Mouse (Mus musculus): Measurements from ENCODE around the gene Isg20l2.

DNA sequence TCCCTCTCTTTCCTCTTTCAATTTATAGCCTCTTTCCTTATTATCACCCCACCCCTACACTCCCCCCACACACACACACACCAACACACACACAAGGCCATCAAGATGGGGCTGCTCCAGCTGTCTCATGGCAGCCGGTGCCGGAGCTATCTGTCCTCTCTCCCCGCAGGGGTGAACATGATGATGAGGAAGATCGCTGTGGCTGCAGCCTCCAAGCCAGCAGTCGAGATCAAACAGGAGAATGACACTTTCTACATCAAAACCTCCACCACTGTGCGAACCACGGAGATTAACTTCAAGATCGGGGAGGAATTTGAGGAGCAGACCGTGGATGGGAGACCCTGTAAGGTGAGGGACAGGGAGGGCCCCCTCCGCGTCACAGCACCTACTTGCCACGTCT lies 21.8 kb downstream of the Isg20l2 start:
- TF ChIP-seq POLR2A (IDR thresholded peaks at IDR 0.05; ENCODE audit: insufficient read depth, low read depth, low read length) (no peak), EP300 (IDR thresholded peaks at IDR 0.05; ENCODE audit: insufficient read depth, low read depth, low read length) (no peak), CTCF (IDR thresholded peaks at IDR 0.05) (no peak)

Measured in heart, adult 2 months (tissue).